ENCODE assay signal across 8 mouse cellular contexts in genomic region chr2:156110627-156111357, GRCm38 (mm10). TPM values are rescaled to one million over a fixed set of nuclear protein-coding genes. Genes with fewer than 3 reads are reported as not detected.
A peak's percentile ranks its signal among the peaks of the same experiment; 100 is the strongest.
DNase-seq lines count a peak whose midpoint lies in the region; ATAC-seq and TF ChIP-seq lines count a peak whose summit lies in the region.

No protein-coding gene starts in this region.

- under 1% methylated on average over 16 of the region's 16 CpGs for WGBS in heart, postnatal 0 days
- 2% methylated on average over 16 of the region's 16 CpGs for WGBS in neural tube, embryonic 14.5 days

- H3K9ac ChIP-seq in heart, postnatal 0 days (replicated peaks; ENCODE audit: low read depth, low read length): peak overlapping the region; percentile 98
- peak overlapping the region; percentile 94 for H3K9ac ChIP-seq in neural tube, embryonic 14.5 days (replicated peaks; ENCODE audit: low read depth, low read length)

- peaks cover 8% of the 10 kb centered on the region; the same call in 1 of the 2 replicates for H3K4me1 ChIP-seq in heart, postnatal 0 days (ENCODE audit: control insufficient read depth, insufficient read depth)
- peaks cover 11% of the 10 kb centered on the region for H3K4me1 ChIP-seq in neural tube, embryonic 14.5 days (ENCODE audit: control insufficient read depth, insufficient read depth, low read length)

- TF ChIP-seq CTCF in gastrocnemius, adult 2 months (IDR thresholded peaks at IDR 0.05): no peak
- no peak for TF ChIP-seq CTCF in heart, postnatal 0 days (IDR thresholded peaks at IDR 0.05; ENCODE audit: low read depth)

- intact Hi-C loops in gastrocnemius, adult 2 months (cut with DNase I): no loop called here

- peak overlapping the region; percentile 96 for H3K4me3 ChIP-seq in gastrocnemius, adult 2 months
- H3K4me3 ChIP-seq in heart, postnatal 0 days (ENCODE audit: low read depth, low read length): peak overlapping the region; percentile 96
- H3K4me3 ChIP-seq in neural tube, embryonic 14.5 days (ENCODE audit: low read depth, low read length): peak overlapping the region; percentile 83

- peak overlapping the region; percentile 76 for H3K4me2 ChIP-seq in heart, postnatal 0 days (ENCODE audit: low read depth, low read length)
- H3K4me2 ChIP-seq in neural tube, embryonic 14.5 days (ENCODE audit: low read depth, low read length): peak overlapping the region; percentile 65

- H3K27ac ChIP-seq in gastrocnemius, adult 2 months: peak overlapping the region; percentile 96
- peak overlapping the region; percentile 94 for H3K27ac ChIP-seq in heart, postnatal 0 days (ENCODE audit: low read depth)
- H3K27ac ChIP-seq in neural tube, embryonic 14.5 days (ENCODE audit: low read depth, low read length): peak overlapping the region; percentile 89

- DNase-seq in gastrocnemius, adult 2 months: no peak
- DNase-seq in gastrocnemius, postnatal 4 days (ENCODE audit: low spot score in 2 of 2): no peak
- peak; percentile 21 to 32 for DNase-seq in cerebellum, postnatal 14 days
- peak; percentile 55 for DNase-seq in heart, postnatal 0 days (ENCODE audit: low spot score)
- peak; percentile 48 for DNase-seq in liver
- no peak for DNase-seq in right cerebral cortex, postnatal 14 days

- peak; percentile 38 for ATAC-seq in CD4-positive, CD25-positive, alpha-beta regulatory T cell, adult 4 months
- peak; percentile 39 for ATAC-seq in heart, postnatal 0 days (ENCODE audit: insufficient read depth, low read depth)
- ATAC-seq in neural tube, embryonic 14.5 days (ENCODE audit: low read depth): peak; percentile 78

- no peak for TF ChIP-seq EP300 in heart, postnatal 0 days (IDR thresholded peaks at IDR 0.05; ENCODE audit: low read depth)

- no peaks in the 10 kb centered on the region for H3K9me3 ChIP-seq in heart, postnatal 0 days (replicated peaks; ENCODE audit: control insufficient read depth, low read length)
- H3K9me3 ChIP-seq in neural tube, embryonic 14.5 days (ENCODE audit: control insufficient read depth, low read length): no peaks in the 10 kb centered on the region

- H3K36me3 ChIP-seq in heart, postnatal 0 days (replicated peaks; ENCODE audit: control insufficient read depth, insufficient read depth, low read length): no peaks in the 10 kb centered on the region
- H3K36me3 ChIP-seq in neural tube, embryonic 14.5 days (ENCODE audit: control insufficient read depth, insufficient read depth, low read length): no peaks in the 10 kb centered on the region

- no peaks in the 10 kb centered on the region for H3K27me3 ChIP-seq in heart, postnatal 0 days (ENCODE audit: control insufficient read depth, insufficient read depth, low read length)
- H3K27me3 ChIP-seq in neural tube, embryonic 14.5 days (ENCODE audit: control insufficient read depth, insufficient read depth, low read length): no peaks in the 10 kb centered on the region

RNA-seq across cellular contexts. Expression of gene Cpne1, which starts 1.0 kb away (rescaled TPM):
- total RNA-seq in gastrocnemius, adult 2 months (2021): 10 to 100 TPM in 1 of 2 experiments, 1 to 10 TPM in 1; 8.6 to 10.1 TPM
- 10 to 100 TPM; 19.1 to 20.9 TPM for total RNA-seq in gastrocnemius, postnatal 4 days (2021)
- 10 to 100 TPM; 48.0 to 57.8 TPM for polyA plus RNA-seq in CD4-positive, CD25-positive, alpha-beta regulatory T cell, adult 4 months (2017; shearing (Covaris generic))
- total RNA-seq in heart, postnatal 0 days (2014; rRNA removed; ENCODE audit: low replicate concordance): 47.5 and 55.5 TPM in 2 replicates
- polyA plus RNA-seq in heart, postnatal 0 days (2015; fragmentation: Nextera tagmentation; extraction: Ambion mirVana): 18.3 and 18.6 TPM in 2 replicates
- 22.7 and 29.1 TPM in 2 replicates for polyA plus RNA-seq in neural tube, embryonic 14.5 days (2014; fragmentation: Nextera tagmentation; extraction: Ambion mirVana)

RNA-seq across cellular contexts. Expression of gene Rbm12, which starts 1.0 kb away (rescaled TPM):
- total RNA-seq in gastrocnemius, adult 2 months (2021): 1 to 10 TPM; 4.9 to 8.1 TPM
- 10 to 100 TPM; 25.3 to 27.4 TPM for total RNA-seq in gastrocnemius, postnatal 4 days (2021)
- 10 to 100 TPM; 15.6 to 19.2 TPM for polyA plus RNA-seq in CD4-positive, CD25-positive, alpha-beta regulatory T cell, adult 4 months (2017; shearing (Covaris generic))
- total RNA-seq in heart, postnatal 0 days (2014; rRNA removed; ENCODE audit: low replicate concordance): 33.2 and 35.0 TPM in 2 replicates
- 8.8 and 9.5 TPM in 2 replicates for polyA plus RNA-seq in heart, postnatal 0 days (2015; fragmentation: Nextera tagmentation; extraction: Ambion mirVana)
- 22.2 and 30.9 TPM in 2 replicates for polyA plus RNA-seq in neural tube, embryonic 14.5 days (2014; fragmentation: Nextera tagmentation; extraction: Ambion mirVana)

RNA-seq across cellular contexts. Expression of gene Gm28036, which starts 16.1 kb away (rescaled TPM):
- 1 to 10 TPM; 3.8 to 4.3 TPM for total RNA-seq in gastrocnemius, adult 2 months (2021)
- total RNA-seq in gastrocnemius, postnatal 4 days (2021): 10 to 100 TPM; 19.6 to 21.3 TPM
- 1 to 10 TPM; 7.7 to 8.0 TPM for polyA plus RNA-seq in CD4-positive, CD25-positive, alpha-beta regulatory T cell, adult 4 months (2017; shearing (Covaris generic))
- 25.7 and 36.5 TPM in 2 replicates for total RNA-seq in heart, postnatal 0 days (2014; rRNA removed; ENCODE audit: low replicate concordance)
- polyA plus RNA-seq in heart, postnatal 0 days (2015; fragmentation: Nextera tagmentation; extraction: Ambion mirVana): 4.1 and 6.2 TPM in 2 replicates
- 9.5 and 15.3 TPM in 2 replicates for polyA plus RNA-seq in neural tube, embryonic 14.5 days (2014; fragmentation: Nextera tagmentation; extraction: Ambion mirVana)

RNA-seq across cellular contexts. Expression of gene Romo1, which starts 33.0 kb away (rescaled TPM):
- 100 to 1,000 TPM; 187 to 259 TPM for total RNA-seq in gastrocnemius, adult 2 months (2021)
- 100 to 1,000 TPM; 215 to 232 TPM for total RNA-seq in gastrocnemius, postnatal 4 days (2021)
- polyA plus RNA-seq in CD4-positive, CD25-positive, alpha-beta regulatory T cell, adult 4 months (2017; shearing (Covaris generic)): 100 to 1,000 TPM; 109 to 134 TPM
- total RNA-seq in heart, postnatal 0 days (2014; rRNA removed; ENCODE audit: low replicate concordance): 113 and 154 TPM in 2 replicates
- polyA plus RNA-seq in heart, postnatal 0 days (2015; fragmentation: Nextera tagmentation; extraction: Ambion mirVana): 607 and 610 TPM in 2 replicates
- 438 and 500 TPM in 2 replicates for polyA plus RNA-seq in neural tube, embryonic 14.5 days (2014; fragmentation: Nextera tagmentation; extraction: Ambion mirVana)

RNA-seq across cellular contexts. Expression of gene Nfs1, which starts 33.2 kb away (rescaled TPM):
- 10 to 100 TPM; 75.3 to 83.5 TPM for total RNA-seq in gastrocnemius, adult 2 months (2021)
- total RNA-seq in gastrocnemius, postnatal 4 days (2021): 10 to 100 TPM; 35.2 to 35.3 TPM
- 10 to 100 TPM; 40.2 to 47.6 TPM for polyA plus RNA-seq in CD4-positive, CD25-positive, alpha-beta regulatory T cell, adult 4 months (2017; shearing (Covaris generic))
- 104 and 106 TPM in 2 replicates for total RNA-seq in heart, postnatal 0 days (2014; rRNA removed; ENCODE audit: low replicate concordance)
- polyA plus RNA-seq in heart, postnatal 0 days (2015; fragmentation: Nextera tagmentation; extraction: Ambion mirVana): 71.4 and 75.1 TPM in 2 replicates
- 28.8 and 30.4 TPM in 2 replicates for polyA plus RNA-seq in neural tube, embryonic 14.5 days (2014; fragmentation: Nextera tagmentation; extraction: Ambion mirVana)

Comparison
In these comparisons a context has a peak if more than half of its experiments do, and no peak if none do; other contexts are left out.
1. DNase-seq: peak in cerebellum, postnatal 14 days (2 of 2), heart, postnatal 0 days (single experiment) and liver (single experiment); none in gastrocnemius, adult 2 months (single experiment), gastrocnemius, postnatal 4 days (0 of 2) and right cerebral cortex, postnatal 14 days (single experiment).
2. Peak in every context shown above with its lines, with median percentiles within 50 percentile points of each other: H3K27ac ChIP-seq, H3K4me3 ChIP-seq and ATAC-seq.